Mouse (Mus musculus) MN1 (cell line): ENCODE results near the gene Hrct1.

Source experiments
- DNase-seq: peaks from one replicate; pipeline ENCODE4 v3.0.0-alpha.2; 2016; ENCODE audit warnings: low spot score

Hrct1 gene

DNA sequence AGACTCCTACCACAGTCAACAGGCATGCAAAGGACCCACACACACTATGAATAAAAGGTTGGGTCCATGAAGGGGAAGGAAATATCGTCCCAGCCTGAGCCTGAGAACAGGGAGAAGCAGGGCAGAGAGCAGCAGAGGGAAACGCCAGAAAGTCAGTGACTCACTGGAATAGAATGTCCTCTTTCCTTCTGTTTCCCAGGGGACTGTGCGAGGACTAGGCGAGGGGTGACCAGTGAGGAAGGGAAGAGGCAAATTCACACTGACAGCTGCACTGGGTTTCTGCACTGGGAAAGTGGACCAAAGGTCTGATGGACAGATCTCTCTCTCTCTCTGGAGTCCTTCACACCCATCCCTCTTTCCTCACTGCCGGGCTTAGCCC, 1.6 kb downstream of the Hrct1 start:
- DNase-seq: no peak

DNA sequence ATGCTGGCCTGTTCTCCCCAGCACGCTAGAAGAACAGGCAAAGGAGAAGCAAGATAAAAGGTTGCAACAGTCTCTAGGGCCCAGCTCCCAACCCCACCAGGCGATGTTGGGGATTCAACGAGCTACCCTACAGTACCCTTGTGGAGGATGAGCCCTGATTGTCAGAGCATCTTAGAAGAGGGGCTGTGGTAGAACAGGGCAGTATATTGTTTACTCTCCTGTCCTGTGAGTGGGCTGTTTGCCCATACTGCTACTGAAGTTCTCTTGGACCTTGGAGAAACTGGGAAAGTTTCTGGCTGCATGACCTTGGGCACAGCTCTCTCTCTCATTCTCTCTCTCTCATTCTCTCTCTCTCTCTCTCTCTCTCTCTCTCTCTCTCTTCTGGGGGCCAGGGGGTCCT, 2.1 kb downstream of the Hrct1 start:
- DNase-seq: no peak

DNA sequence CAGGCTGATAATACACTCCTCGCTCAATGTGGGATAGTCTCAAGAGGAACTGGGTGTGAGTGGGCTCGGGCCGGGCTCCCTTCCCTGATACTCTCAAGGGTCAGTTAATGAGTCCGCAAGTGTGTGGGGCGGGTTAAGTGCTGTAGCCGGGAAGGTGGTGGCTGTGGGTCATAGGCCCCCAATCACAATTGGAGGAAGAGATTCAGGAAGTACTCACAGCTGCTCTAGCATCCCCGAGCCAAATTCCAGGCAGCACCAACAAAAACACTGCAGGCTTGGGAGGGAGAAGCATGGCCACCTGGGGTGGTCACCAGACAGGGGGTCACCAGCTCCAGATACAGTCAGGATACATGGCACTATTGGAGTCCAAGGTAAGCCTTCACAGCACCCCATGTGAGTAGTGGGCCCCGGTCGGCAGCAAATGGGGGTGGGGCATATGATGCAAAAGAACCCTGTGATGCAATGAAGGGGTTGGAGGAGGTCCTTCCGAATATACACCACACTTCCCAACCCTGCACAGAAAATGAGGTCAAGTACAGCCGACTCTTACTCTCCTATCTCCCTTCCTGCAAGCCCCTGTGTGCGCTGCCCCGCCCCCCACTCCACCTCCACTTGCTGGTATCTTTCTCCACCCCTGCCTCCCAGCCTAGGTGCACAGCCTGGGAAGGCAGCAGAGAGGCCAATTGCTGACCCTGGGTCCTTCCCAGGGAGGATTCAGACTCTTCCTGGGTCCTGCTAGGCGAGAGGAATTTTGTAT, 3.0 kb downstream of the Hrct1 start, which contains the start of gene Spaar:
Spaar (plus strand) TSS at position 241 of the 757 bp plus-strand sequence.
- no peak for DNase-seq

DNA sequence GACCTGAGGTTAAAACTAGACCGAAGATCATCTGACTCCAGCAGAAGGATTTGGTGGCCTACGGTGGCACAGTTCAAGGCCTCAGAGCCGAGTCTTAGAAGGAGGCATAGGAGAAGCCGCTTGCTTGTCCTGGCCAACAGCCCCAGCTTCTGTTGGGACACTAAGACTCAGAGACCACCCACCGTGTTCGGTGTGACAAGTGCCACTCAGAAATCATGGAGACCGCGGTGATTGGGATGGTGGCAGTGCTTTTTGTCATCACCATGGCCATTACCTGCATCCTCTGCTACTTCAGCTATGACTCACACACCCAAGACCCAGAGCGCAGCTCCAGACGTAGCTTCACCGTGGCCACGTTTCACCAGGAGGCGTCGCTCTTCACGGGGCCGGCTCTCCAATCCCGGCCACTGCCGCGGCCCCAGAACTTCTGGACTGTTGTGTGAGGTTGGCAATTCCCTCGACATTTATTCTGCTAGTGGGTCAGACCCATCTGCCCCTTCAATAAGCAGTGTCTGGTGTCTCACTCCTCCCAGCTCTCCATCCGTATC, 3.8 kb downstream of the Hrct1 start:
- DNase-seq: no peak

DNA sequence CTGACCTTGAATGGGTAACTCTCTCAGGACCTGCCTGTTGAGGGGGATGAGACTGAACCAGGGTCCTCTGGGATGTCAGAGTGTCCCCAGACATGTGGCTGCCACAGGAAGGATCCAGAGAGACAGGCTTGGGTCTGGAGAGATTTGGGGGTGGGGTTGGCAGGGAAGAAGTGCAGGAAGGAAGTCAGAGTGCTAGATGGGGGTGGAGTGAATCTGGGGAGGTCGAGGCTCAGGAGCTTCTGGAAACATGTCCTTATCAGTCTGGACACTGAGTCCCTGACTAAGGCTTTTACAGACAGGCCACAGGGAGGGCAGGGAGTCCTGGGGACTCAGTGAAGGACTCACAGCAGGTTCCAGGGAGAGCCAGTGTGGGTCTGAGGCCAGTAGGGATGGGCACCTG, 5.2 kb downstream of the Hrct1 start:
- DNase-seq: no peak

DNA sequence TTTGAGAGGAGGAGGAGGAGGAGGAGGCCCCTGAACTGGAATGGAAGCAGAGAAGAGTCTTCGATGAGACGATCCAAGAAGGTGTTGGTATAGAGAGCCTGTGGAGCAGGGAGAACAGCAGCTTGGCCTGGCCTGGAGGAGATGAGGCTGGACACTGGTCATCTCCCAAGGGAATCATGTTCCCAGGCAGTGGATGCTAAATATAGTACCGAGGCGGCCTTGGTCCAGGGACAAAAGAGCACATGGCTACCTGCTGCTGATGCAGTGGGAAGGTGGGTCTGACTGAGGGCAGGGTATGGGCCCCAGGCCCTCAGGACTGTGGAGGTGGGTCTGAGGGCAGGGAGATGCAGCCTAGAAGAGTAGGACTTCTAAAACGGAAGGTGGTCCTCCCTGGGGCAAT, 6.2 kb downstream of the Hrct1 start:
- DNase-seq: no peak

DNA sequence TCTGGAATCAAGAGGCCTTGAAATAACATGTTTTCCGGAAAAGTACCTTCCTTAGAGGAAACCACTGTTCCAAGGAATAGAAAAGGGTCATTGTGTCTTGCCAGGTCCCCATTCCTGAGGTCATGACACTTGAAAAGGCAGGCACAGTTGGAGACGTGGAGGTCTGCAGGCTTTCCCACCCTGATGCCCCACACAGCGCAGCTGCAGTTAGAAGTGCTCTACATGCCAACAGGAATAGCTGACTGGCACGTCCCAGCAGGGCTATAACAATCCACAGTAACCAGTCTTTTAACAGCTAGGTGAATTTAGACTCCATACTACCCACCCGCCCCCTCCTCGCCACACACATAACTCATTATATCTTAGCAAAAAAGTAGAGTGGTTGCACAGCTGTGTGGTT, 10.2 kb downstream of the Hrct1 start:
- no peak for DNase-seq

DNA sequence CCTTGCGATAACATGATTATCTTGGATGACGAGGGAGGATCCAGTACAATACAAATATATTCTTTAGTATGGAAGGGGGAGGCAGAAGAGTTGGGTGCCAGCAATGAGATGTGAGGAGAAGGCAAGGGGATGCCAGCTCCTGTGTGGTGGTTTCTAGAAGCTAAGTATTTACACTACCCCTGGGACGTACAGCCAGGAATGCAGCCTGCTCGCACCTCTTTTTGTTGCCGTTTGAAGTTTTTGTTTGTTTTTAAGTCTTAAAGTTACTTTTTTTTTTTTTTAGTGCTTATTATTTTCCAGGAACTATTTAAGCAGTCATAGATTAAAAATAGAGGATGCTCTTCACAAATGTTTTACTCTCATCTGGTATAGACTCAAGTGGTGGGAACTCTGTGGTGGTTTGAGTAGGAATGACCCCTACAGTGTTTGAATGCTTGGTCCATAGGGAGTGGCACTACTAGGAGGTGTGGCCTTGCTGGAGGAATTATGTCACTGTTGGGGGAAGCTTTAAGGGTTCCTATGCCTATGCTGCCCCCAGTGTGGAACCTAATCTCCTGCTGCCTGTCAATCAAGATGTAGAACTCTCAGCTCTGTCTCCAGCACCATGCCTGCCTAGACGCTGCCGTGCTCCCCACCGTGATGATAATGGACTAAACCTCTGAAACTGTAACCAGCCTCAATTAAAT, 12.1 kb downstream of the Hrct1 start:
- no peak for DNase-seq

DNA sequence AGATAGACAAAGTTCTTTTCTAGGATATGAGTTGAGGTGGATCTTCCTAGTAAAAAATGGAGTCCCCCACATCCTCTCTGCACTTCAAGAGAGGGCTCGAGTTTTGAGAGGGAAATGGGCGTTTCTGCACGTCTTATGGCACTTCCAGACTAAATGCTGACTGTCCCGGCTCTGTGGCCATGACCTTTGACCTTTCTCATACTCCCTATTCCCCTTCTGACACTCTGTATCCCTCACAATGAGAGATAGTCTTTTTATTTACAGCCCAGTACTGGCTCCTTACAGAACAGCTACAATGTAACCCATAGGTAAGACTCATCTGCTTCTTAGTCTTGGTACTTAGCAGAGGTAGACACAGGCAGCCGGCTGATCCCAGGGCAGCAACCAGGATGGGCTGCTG, 14.5 kb downstream of the Hrct1 start:
- DNase-seq: no peak

DNA sequence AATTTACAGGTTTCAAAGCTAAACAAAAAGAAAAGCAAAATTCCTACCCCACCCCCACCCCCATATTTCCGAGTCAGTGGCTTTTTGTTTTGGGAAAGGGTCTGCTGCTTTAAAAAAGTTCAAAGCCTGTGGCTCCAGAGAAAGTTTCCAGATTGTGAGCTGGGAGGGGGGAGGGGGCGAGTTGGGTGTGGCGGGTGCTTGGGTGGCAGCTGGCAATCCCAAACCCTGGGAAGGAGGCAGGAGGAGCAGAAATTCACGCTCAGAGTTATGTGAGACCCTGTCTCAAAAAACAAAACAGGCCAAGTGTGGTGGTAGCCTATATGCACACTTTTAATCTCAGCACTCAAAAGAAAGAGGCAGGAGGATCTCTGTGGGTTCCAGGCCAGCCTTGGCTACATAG, 15.6 kb downstream of the Hrct1 start:
- DNase-seq: no peak

DNA sequence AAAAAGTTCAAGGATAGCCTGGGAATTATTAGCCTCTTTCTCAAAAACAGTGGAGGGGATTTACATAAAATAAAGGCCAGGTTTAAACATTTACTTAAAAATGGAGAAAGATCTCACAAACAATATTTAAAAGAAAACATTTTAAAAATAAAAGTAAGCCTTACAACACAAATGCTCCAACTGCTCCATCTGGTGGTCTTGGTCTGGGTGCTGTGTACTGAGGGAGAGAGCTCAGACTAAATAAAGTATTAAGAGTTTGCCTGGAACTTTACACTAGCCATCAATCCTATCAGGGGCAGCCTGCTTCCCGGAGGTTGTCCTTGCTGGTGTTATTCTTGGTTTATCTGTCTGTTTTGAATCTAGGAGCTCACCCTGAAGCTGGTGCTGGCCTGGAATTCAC, 16.1 kb downstream of the Hrct1 start:
- DNase-seq: no peak

DNA sequence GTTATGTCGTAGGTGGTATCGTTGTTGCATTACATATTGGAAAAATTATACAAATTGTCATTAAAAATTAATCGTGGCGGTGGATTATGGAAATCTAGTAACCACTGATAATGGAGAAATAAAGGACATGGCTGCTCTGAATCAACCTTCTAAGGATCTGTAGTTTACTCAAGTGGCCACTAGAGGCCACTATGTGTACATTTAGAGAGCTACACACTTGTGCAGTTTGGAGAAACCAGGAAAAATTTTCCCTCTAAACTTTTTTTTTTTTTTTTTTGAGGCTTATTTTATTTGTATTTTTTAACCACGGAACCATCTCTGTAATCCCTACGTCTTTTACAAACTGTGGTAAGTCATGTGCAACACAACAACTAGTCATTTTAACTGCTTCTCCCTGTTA, 18.2 kb downstream of the Hrct1 start:
- DNase-seq: peak; percentile 38

DNA sequence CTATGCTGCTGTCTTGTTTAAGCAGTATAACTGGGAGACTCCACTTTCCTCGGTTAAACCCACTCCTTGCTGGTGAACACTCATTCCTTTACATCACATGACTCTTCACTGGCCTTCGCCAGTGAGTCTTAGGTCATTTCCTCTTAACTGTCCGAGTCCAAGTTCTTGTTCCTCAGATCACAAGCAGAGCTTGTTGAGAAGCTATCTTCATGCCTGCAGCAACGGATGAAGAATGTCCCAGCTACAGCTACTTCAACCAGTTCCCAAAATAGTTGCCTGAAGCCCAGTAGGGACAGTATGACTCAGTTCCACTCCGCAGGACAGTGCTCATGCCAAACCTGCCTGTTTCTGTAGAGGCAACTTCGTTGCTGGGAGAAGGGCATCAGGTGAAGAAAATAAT, 30.2 kb downstream of the Hrct1 start:
- no peak for DNase-seq

DNA sequence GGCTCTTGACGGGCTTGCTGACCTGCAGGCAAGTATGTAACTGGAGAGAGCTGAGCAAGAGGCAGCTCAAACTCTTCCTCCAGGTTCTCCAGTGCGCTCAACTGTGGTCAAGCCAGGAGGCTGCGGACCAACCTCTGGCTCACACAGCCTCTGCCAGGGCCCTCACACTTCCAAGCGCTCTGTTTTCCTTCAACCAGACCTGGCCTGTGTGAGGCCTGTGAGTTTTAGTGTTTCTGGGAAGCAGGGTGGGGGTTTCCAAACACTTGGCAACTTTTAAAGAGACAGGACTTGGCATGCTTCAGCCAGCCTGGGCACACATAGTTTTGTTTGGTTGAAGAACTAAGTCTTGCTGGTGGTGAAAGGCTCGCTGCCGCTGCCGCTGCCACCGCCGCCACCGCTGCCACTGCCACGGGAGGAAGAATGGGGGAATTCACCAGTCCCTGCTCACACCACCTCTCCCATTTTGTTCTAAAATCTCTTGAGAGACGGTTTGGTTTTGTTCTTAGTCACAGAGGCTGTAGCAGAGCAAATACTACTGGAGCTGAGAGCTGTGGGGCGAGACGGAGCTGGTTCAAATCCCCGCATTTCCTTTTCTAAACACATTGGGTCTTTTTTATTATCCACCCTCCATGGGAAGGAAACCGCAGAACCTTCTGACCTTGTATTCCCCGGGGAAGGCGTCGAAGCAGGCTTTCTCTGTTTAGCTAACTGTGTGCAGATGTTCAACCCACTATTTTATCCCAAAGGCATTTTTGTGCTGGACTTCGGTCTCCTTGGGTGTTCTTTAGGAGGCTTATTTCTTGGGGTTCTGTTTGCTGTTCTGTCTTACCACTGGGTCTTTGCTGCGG, 32.8 kb downstream of the Hrct1 start:
- DNase-seq: no peak

DNA sequence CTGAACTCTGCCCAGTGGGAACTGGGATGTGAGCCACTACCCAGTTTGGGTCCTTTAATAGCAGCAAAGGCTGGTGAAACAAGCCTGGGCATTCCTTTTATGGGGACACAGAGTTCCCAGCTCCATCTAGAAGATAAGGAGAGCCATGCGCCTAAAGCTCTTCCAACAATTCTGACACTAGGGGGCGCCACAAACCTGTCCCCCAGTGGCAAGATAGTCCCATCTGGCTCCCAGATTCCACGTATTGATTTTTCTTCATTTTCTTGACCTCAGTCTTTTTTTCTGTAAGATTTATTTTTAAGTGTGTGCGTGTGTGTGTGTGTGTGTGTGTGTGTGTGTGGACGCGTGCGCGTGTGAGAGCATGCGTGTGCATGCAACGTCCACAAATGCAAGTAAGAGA, 33.5 kb downstream of the Hrct1 start:
- DNase-seq: no peak

DNA sequence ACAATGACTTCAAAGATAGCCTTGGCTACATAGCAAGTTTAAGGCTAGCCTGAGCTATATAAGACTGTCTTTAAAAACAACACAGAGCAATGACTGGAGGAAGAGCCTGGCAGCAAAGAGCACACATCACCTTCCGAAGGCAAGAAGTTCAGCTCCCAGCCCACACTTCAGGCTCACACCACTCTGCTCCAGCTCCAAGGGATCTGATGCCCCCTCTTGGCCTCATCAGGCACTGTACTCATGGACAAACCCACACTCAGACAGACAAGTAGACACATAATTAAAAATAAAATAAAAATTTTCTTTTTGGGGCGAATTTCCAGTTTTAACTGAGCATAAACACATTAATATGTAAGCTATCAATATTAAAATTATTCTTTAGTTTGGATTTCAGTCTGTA, 34.3 kb downstream of the Hrct1 start:
- no peak for DNase-seq

DNA sequence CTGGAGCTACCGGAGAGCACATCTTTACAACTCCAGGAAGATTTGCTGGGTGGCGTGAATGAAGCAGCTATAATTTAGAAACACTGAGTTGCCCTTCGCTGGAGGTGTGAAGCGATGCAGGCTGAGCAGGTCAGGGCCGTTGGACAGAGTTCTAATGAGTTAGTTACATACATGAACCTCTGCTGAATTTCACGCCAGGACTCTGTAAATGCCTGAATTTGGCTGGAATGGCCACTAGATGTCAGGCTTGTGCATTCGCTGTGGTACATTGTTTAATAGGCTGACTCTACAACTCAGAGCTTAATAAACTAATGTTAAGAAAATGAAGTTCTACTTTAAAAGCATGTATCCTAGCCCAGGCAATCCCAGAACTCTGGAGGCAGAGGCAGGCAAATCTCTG, 36.4 kb downstream of the Hrct1 start:
- DNase-seq: peak; percentile 47

DNA sequence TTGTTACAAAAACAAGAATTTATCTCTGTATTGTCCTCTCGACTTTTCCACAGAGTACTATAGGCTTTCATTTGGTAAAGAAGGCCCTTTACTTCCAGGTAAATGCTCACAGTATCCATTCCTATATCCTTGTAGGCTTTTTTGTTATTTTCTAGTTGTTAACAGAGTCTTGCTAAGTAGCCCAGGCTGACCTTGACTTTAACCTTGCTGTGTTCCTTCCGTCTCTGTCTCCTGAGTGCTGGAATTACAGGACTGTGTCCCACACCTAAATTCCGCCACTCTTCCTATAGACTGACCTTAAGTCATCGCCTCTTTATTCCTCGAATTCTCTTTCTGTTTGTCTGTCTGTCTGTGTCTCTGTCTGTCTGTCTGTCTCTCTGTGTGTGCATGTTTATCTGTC, 41.4 kb downstream of the Hrct1 start:
- DNase-seq: no peak

DNA sequence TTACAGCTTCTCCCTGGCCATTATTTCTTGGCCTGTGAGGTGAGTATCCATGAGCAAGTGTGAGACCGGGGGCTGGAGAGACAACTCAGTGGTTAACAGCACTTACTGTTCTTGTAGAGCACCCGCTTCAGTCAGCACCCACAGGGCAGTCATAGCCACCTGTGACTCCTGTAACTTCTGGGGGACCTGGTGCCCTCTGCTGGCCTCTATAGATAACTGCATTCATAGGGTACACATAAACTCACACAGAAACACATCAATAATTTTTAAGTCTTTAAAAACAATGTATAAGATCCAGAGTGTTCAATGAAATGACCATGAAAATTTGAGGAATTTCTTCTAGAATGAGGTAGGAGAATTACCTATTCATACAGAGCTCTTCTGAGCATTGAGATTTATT, 42.4 kb downstream of the Hrct1 start:
- DNase-seq: no peak

DNA sequence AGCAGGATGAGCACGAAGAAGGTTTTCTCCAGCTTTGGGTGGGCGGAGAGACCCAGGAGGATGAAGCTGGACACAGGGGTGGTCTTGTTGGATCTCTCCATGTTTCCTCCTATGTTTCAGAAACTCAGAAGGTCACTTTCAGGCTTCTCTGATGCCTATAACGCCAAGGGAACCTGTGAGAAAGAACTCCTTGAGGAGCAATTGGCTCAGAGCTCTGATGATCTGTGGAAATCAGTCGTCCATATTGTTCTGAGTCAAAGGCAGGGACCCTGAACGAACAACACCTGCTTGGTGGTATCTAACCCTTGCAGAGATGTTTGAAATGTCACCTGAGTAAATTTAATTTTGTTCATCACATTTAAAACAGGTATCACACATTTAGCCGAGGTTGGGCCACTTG, 43.9 kb downstream of the Hrct1 start, which contains the start of gene Olfr159:
Olfr159 (minus strand) TSS at position 101 of the 400 bp plus-strand sequence.
- no peak for DNase-seq

DNA sequence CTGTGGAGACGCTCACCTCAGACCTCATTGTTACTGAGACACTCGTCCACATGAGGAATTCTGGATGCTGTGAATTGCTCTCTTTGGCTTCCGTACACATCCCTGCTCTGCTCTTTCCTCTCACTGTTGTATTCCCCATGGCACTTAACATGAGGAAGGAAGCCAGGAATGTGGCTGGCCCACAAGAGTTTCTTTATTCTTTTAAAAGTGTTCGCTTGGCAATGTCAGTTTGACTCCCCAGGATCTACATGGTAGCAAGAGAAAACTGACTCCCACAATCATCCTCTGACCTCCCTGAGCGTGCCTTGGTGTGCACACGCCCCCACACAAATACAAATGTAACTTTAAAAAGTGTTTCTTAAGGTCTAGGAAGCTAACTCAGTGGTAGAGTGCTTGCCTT, 44.6 kb downstream of the Hrct1 start:
- no peak for DNase-seq

DNA sequence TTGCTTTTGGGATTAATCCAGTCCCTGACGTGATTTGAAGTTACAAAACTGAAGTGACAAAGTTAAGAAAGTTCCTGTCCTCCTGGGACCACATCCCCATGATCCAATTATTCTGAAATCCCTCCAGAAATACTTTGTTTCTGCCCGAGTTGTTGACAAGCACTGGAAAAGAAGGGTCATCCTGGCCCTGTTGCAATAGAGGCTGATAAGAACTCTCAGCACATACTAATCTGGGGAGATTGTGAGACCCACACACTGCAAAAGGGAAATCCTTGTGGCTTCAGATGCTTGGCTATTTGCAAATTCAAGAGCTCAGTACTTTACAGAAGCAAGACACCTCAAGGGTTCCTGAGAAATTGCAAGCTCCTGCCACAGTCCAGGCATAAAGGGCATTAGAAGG, 45.3 kb downstream of the Hrct1 start:
- no peak for DNase-seq
